In the genomic region with DNA sequence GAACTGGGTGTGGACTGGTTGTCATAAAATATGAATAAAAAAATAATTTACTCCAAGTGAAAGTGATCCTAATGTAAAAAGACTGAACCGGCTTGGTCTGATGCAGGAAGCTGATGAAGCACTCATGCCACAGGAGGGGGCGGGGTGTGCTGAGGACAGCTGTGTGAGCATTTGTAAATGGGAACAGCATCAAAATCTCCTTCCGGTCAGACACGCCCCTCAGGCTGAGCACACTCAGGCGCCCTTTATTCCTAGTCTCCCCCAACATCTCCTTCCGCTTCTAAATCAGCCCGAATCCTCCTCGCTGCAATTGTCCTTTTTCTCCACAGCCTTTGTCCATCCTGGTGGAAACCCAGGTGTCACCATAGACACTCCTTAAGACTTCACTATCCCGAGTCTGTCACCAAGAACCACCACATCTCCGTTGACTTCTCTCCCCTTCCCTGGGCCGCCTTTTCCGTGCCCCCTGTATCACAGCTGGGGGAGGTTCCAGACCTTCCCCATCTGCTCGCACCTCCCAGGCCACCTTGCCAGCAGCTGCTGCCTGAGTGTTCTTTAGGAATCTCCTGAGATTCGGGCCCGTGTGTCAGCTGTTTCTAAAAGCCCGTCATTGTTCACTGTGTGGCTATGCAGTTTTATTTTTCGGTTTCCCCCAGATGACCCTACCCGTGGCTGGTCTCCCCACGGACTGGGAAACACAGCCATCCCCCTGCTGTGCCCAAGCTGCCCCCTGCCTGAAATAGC, we compare ENCODE assay signal across 8 mouse cellular contexts. TPM values are rescaled to one million over a fixed set of nuclear protein-coding genes. Genes with fewer than 3 reads are reported as not detected.
DNase-seq lines count a peak whose midpoint lies in the region; ATAC-seq and TF ChIP-seq lines count a peak whose summit lies in the region.

No protein-coding gene starts in this region.

- ATAC-seq in inflammation-experienced regulatory T-cells, adult 6 months = peak; percentile 82
- peak; percentile 91 for ATAC-seq in lung, embryonic 14.5 days (ENCODE audit: insufficient read depth)
- peak; percentile 86 for ATAC-seq in neural tube, embryonic 15.5 days (ENCODE audit: low FRiP score)

- peak overlapping the region; percentile 68 for H3K4me2 ChIP-seq in lung, embryonic 14.5 days
- H3K4me2 ChIP-seq in neural tube, embryonic 15.5 days = peak overlapping the region; percentile 58

- H3K36me3 ChIP-seq in lung, embryonic 14.5 days (ENCODE audit: insufficient read depth) = no peaks in the 10 kb centered on the region
- H3K36me3 ChIP-seq in neural tube, embryonic 15.5 days = no peaks in the 10 kb centered on the region

- H3K27ac ChIP-seq in lung, embryonic 14.5 days (ENCODE audit: low read depth) = no peak overlapping the region
- peak overlapping the region; percentile 74 for H3K27ac ChIP-seq in neural tube, embryonic 15.5 days (replicated peaks)

- 8% methylated on average over 19 of the region's 19 CpGs for WGBS in lung, embryonic 14.5 days
- 10% methylated on average over 19 of the region's 19 CpGs for WGBS in neural tube, embryonic 15.5 days

- peak overlapping the region; percentile 42 for H3K9ac ChIP-seq in lung, embryonic 14.5 days
- H3K9ac ChIP-seq in neural tube, embryonic 15.5 days (replicated peaks) = peak overlapping the region; percentile 38

- no peaks in the 10 kb centered on the region for H3K27me3 ChIP-seq in lung, embryonic 14.5 days (ENCODE audit: insufficient read depth, low read length)
- no peaks in the 10 kb centered on the region for H3K27me3 ChIP-seq in neural tube, embryonic 15.5 days (replicated peaks)

- intact Hi-C loops in gastrocnemius, postnatal 14 days (cut with DNase I; ENCODE audit: low total_unique reads) = no loop called here

- TF ChIP-seq CTCF in lung, embryonic 14.5 days (IDR thresholded peaks at IDR 0.05; ENCODE audit: low read depth) = no peak

- peak overlapping the region; percentile 27 for H3K4me3 ChIP-seq in lung, embryonic 14.5 days (ENCODE audit: low read depth, low read length)
- H3K4me3 ChIP-seq in neural tube, embryonic 15.5 days (replicated peaks) = peak overlapping the region; percentile 21

- peak; percentile 53 to 56 for DNase-seq in cerebellum, postnatal 10 days
- DNase-seq in cerebellum, adult 11 months = no peak
- peak; percentile 62 for DNase-seq in brain, adult 2 months (ENCODE audit: low read depth, low spot score)
- peak; percentile 66 for DNase-seq in gastrocnemius, postnatal 14 days
- peak; percentile 79 for DNase-seq in lung, embryonic 14.5 days
- no peak for DNase-seq in right cerebral cortex, postnatal 36 days (ENCODE audit: low spot score in 2 of 2)

- no peaks in the 10 kb centered on the region for H3K9me3 ChIP-seq in lung, embryonic 14.5 days (ENCODE audit: low read depth, low read length)
- H3K9me3 ChIP-seq in neural tube, embryonic 15.5 days (replicated peaks) = no peaks in the 10 kb centered on the region

- H3K4me1 ChIP-seq in lung, embryonic 14.5 days (ENCODE audit: insufficient read depth) = no peaks in the 10 kb centered on the region
- H3K4me1 ChIP-seq in neural tube, embryonic 15.5 days = peaks cover 9% of the 10 kb centered on the region

RNA-seq across cellular contexts. Expression of a gene that starts 7.2 kb away (rescaled TPM):
- not detected for total RNA-seq in gastrocnemius, postnatal 14 days (2021)
- under 1 TPM in 1 of 3 experiments, not detected in 2; 0.43 TPM for polyA plus RNA-seq in inflammation-experienced regulatory T-cells, adult 6 months (2017; shearing (Covaris generic))
- polyA plus RNA-seq in lung, embryonic 14.5 days (2014; fragmentation: Nextera tagmentation; extraction: Ambion mirVana) = not detected in 2 replicates
- not detected in 2 replicates for polyA plus RNA-seq in neural tube, embryonic 15.5 days (2015; fragmentation: Nextera tagmentation; extraction: Ambion mirVana)

Comparison
In these comparisons a context has a peak if more than half of its experiments do, and no peak if none do; other contexts are left out.
1. DNase-seq: peak in cerebellum, postnatal 10 days (2 of 2), brain, adult 2 months (single experiment), gastrocnemius, postnatal 14 days (single experiment) and lung, embryonic 14.5 days (single experiment); none in cerebellum, adult 11 months (single experiment) and right cerebral cortex, postnatal 36 days (0 of 2).
2. Peak in every context shown above with its lines, with median percentiles within 50 percentile points of each other: ATAC-seq.